Mouse (Mus musculus) olfactory bulb, adult 2 months (tissue): ENCODE results near the gene B3galt1.

Experiments
- CTCF ChIP-seq: fragments of 200-500 bp; IDR thresholded peaks from 2 replicates; pipeline ENCODE4 v1.5.1; 2012; ENCODE audit warnings: low read depth, mild to moderate bottlenecking, low read length, moderate library complexity; ENCODE audit not compliant: insufficient read depth
- POLR2A ChIP-seq: fragments of 200-500 bp; IDR thresholded peaks from 2 replicates; pipeline ENCODE4 v1.6.1; 2012; ENCODE audit warnings: mild to moderate bottlenecking, low read depth, low read length, moderate library complexity; ENCODE audit not compliant: insufficient read depth

DNA sequence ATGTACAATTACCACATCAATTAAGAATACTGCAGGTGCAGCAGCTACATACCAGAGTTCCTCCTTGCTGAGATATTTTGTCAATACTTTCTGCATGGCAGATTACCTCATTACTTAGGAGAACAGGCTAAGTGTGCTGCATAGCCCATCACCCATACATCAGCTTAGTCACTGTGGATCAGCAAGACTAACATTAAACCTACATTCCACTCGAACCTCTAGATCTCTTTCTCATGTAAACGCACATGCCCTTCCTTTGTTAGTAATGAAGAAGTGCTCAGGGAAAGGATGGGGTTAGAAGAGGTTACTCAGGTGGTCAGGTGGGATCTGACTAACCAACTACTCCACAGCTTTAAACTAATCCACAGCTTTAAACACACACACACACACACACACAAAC lies 577.6 kb downstream of the B3galt1 start:
- no peak for TF ChIP-seq CTCF
- TF ChIP-seq POLR2A, result no peak
